Mouse (Mus musculus) testis, adult 2 months (tissue): ENCODE measurements at regions not wholly inside any gene's neighbourhood (a gene's known extent, or its start where the extent isn't known, plus 50 kb on each side); places are given as distances from the start of the nearest gene placed in this dataset.

Experiments
- H3K27ac ChIP-seq: fragments of 200-500 bp; 2 replicates; pipeline ENCODE4 v1.5.1; 2012; ENCODE audit warnings: low read depth, low read length; ENCODE audit not compliant: control insufficient read depth, insufficient read depth
- H3K27me3 ChIP-seq: fragments of 200-500 bp; 2 replicates; pipeline ENCODE4 v1.6.1; 2012; ENCODE audit warnings: mild to moderate bottlenecking, low read length, moderate library complexity; ENCODE audit not compliant: control insufficient read depth, insufficient read depth
- H3K36me3 ChIP-seq: fragments of 200-500 bp; 2 replicates; pipeline ENCODE4 v1.6.1; 2012; ENCODE audit warnings: mild to moderate bottlenecking, low read length; ENCODE audit not compliant: control insufficient read depth, insufficient read depth
- H3K4me1 ChIP-seq: fragments of 200-500 bp; 2 replicates; pipeline ENCODE4 v1.6.1; 2012; ENCODE audit warnings: low read length; ENCODE audit not compliant: control insufficient read depth, insufficient read depth
- H3K4me3 ChIP-seq: fragments of 200-500 bp; 2 replicates; pipeline ENCODE4 v1.5.1; 2012; ENCODE audit warnings: low read depth, mild to moderate bottlenecking, low read length, moderate library complexity, mixed read lengths; ENCODE audit not compliant: control insufficient read depth
- CTCF ChIP-seq: fragments of 200-500 bp; IDR thresholded peaks from 2 replicates; pipeline ENCODE4 v1.5.1; 2012; ENCODE audit warnings: low read depth, mild to moderate bottlenecking, inconsistent platforms, low read length, moderate library complexity; ENCODE audit not compliant: control insufficient read depth, insufficient read depth, insufficient replicate concordance
- POLR2A ChIP-seq: fragments of 200-500 bp; IDR thresholded peaks from 2 replicates; pipeline ENCODE4 v1.6.1; 2012; ENCODE audit warnings: low read depth, mild to moderate bottlenecking, inconsistent platforms, low read length, moderate library complexity; ENCODE audit not compliant: control insufficient read depth

DNA sequence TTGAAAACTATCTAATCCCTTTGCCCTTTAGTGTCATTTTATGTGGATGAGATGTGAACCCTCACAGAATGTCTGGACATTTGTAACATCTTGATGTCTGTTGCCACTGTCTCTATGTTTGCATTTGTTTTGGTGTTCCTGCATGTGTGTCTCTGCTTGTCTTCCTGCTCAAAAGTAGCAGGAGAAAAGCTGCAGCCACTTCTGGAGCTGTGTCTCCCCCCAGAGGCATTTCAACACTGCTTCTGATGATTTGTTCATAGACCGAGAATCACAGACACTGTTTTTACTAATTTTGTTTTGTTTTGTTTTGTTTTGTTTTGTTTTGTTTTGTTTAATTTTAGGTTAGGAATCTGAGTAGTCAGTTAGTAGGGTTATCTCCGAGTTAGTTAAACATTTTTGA, 883.8 kb downstream of the Gbe1 start:
- no peak for TF ChIP-seq CTCF
- no peak for TF ChIP-seq POLR2A
- no peaks in the 10 kb centered on the region for H3K36me3 ChIP-seq
- no peak overlapping the region for H3K27ac ChIP-seq
- H3K27me3 ChIP-seq: no peaks in the 10 kb centered on the region
- no peaks in the 10 kb centered on the region for H3K4me1 ChIP-seq
- no peak overlapping the region for H3K4me3 ChIP-seq

DNA sequence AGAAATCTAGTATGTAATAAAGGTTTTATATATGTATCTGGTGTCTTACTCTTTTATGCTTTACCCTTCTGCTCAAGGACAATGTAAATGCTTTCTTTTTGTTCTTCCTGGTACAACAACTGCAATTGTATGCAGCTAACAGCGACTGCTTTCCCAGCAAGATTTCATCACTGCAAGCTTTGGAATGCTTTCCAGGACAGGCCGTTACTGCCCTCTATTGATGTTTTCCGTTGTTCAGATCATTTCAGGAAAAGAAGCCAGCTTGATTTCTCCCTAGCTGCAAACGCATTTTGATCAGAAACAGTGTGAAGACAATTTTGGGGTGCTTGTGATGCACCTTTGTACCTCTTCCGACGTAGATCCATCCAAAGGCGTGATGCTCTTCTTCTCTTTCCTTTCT, 895.1 kb downstream of the Gbe1 start:
- TF ChIP-seq CTCF (no peak), POLR2A (no peak)
- Histone ChIP-seq H3K27me3 (no peaks in the 10 kb centered on the region), H3K36me3 (no peaks in the 10 kb centered on the region), H3K4me3 (no peak overlapping the region), H3K4me1 (no peaks in the 10 kb centered on the region), H3K27ac (no peak overlapping the region)

- Histone ChIP-seq H3K4me1 (no peaks in the 10 kb centered on the region), H3K4me3 (no peak overlapping the region), H3K27ac (no peak overlapping the region), H3K27me3 (no peaks in the 10 kb centered on the region), H3K36me3 (no peaks in the 10 kb centered on the region)
- TF ChIP-seq POLR2A: no peak
Observed at GRCm38 (mm10) chr16:71224469-71224868, 910.7 kb downstream of the Gbe1 start.

GRCm38 (mm10) chr16:71230104-71230653, 916.4 kb downstream of the Gbe1 start:
- no peaks in the 10 kb centered on the region for H3K27me3 ChIP-seq
- no peak overlapping the region for H3K4me3 ChIP-seq
- TF ChIP-seq POLR2A (no peak), CTCF (no peak)
- no peaks in the 10 kb centered on the region for H3K36me3 ChIP-seq
- no peaks in the 10 kb centered on the region for H3K4me1 ChIP-seq
- no peak overlapping the region for H3K27ac ChIP-seq

DNA sequence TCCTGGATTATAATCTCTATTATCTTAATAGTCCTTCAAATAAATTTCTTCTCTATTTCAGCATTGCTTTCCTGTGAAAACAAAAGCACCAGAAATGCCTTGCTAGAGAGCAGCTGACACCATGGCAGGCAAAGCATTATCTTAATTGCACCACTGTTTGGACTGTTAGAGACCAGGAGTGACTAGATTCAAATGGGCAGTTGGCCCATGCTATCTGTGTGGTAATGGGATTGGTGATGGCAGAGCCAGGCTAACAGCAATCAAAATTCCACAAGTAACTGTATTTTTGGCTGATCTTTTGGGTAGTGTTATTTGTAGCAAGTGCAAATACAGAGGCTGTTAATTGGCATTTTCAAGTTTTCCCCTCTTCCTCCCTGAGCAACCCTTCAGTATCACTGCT, 929.3 kb downstream of the Gbe1 start:
- no peaks in the 10 kb centered on the region for H3K4me1 ChIP-seq
- H3K4me3 ChIP-seq: no peak overlapping the region
- no peaks in the 10 kb centered on the region for H3K36me3 ChIP-seq
- TF ChIP-seq CTCF (no peak), POLR2A (no peak)
- H3K27ac ChIP-seq: no peak overlapping the region
- no peaks in the 10 kb centered on the region for H3K27me3 ChIP-seq

DNA sequence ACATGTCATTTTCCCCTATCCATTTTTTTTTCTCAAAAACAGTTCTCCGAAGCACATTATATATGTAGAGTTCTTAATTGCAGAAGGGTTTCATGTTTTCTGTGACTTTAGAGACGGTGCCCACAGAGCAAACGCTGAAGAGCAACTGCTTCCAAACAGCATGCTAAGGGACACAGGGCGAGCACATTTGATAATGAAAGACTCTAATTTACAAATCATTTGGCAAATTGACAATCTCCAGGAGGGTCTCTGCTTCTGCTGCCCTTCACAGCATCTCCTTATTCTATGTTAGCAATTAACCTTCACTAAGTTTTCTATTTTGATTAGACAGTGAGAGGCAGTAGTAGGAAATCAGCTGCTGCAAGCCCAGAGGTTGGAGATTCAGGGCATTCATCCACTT, 929.7 kb downstream of the Gbe1 start:
- Histone ChIP-seq H3K4me1 (no peaks in the 10 kb centered on the region), H3K27me3 (no peaks in the 10 kb centered on the region), H3K36me3 (no peaks in the 10 kb centered on the region), H3K27ac (no peak overlapping the region), H3K4me3 (no peak overlapping the region)
- TF ChIP-seq CTCF: no peak
- no peak for TF ChIP-seq POLR2A

GRCm38 (mm10) chr16:71247516-71248139, 933.9 kb downstream of the Gbe1 start:
- no peaks in the 10 kb centered on the region; the same call in 1 of the 2 replicates for H3K4me1 ChIP-seq
- no peak for TF ChIP-seq POLR2A
- TF ChIP-seq CTCF: peak; percentile 59; the same call in 1 of the 2 replicates
- H3K4me3 ChIP-seq: no peak overlapping the region
- H3K36me3 ChIP-seq: no peaks in the 10 kb centered on the region
- no peak overlapping the region for H3K27ac ChIP-seq
- no peaks in the 10 kb centered on the region for H3K27me3 ChIP-seq

DNA sequence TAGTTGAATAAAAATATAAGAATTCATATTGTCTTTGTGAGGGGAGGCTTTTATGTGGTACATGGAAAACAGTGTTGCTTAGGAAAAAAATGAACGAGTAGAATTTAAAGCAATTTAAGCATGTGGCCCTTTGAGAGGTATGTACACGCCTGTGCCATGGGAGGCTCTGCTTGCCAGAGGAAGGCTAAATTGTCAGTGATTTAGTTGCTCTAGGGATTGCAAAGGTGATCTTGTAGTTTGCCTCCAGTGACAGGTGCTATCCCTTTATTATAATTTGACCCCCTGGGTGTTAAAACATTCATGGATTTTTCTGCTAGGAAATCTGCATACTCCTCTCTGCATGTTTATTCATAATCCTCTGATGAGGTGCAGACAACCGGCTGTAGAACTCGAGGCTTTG, 942.0 kb downstream of the Gbe1 start:
- Histone ChIP-seq H3K36me3 (no peaks in the 10 kb centered on the region), H3K27ac (no peak overlapping the region), H3K4me1 (no peaks in the 10 kb centered on the region), H3K4me3 (no peak overlapping the region), H3K27me3 (no peaks in the 10 kb centered on the region)
- TF ChIP-seq POLR2A: no peak
- TF ChIP-seq CTCF: no peak
